Mouse (Mus musculus): ENCODE measurements around the gene Man1a.
A peak's percentile ranks its signal among the peaks of the same experiment; 100 is the strongest.

DNA sequence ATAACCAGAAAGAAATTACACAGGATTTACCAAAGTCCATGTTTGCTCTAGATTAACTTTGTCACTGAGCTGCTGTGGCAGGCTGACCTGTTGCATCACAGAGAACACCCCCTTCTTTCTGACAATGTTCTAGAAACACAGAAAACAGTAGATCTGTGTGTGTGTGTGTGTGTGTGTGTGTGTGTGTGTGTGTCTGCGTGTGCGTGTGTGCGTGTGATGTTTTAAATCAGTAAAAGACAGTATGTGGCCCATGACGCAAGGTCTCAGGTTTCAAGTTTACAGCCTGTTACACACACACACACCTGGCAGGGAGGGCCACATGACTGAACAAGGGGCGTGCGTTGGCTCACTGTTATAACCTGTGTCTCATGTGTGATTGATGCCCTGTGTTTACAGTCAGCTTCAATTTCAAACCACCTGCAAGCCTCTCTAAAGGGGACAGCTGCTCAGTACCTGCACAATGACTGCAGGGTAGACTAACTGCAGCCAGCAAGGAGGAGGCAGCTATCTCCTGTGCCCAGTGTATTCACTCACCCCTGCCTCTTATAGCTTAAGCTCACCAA is 2.7 kb downstream of the Man1a start:
- TF ChIP-seq CTCF (IDR thresholded peaks at IDR 0.05; ENCODE audit: low read depth) = no peak
- peak; percentile 62 for TF ChIP-seq EP300 (IDR thresholded peaks at IDR 0.05; ENCODE audit: low read depth)
